Mouse (Mus musculus) cerebellum, adult 2 months (tissue): ENCODE results near the gene Med28.

Source experiments
- CTCF ChIP-seq: fragments of 200-500 bp; IDR thresholded peaks from 2 replicates; pipeline ENCODE4 v1.5.1; 2011; ENCODE audit warnings: low read depth, mild to moderate bottlenecking, control low read depth, low read length, moderate library complexity, borderline replicate concordance; ENCODE audit not compliant: insufficient read depth
- POLR2A ChIP-seq: fragments of 200-500 bp; IDR thresholded peaks from 2 replicates; pipeline ENCODE4 v1.6.1; 2011; ENCODE audit warnings: low read length, control low read depth, borderline replicate concordance; ENCODE audit not compliant: insufficient read depth

GRCm38 (mm10) chr5:45472880-45473450, 47.1 kb upstream of the Med28 start:
- TF ChIP-seq CTCF (no peak), POLR2A (no peak)
